Mouse (Mus musculus): ENCODE results near the gene Cdc123. TPM values are rescaled to one million over a fixed set of nuclear protein-coding genes. Genes with fewer than 3 reads are reported as not detected.
"Not testable (repeated sequence)": the region's sequence is repeated elsewhere in the genome, so short reads cannot be mapped to it uniquely, and the experiment has no call there.

The Cdc123 gene
- total RNA-seq, 2 experiments from 2014 or later, result 73.1 to 74.2 TPM

- intact Hi-C loops (cut with DNase I; ENCODE audit: low total_unique reads), result no loop called here
- no peak for DNase-seq
Measured at GRCm38 (mm10) chr2:5810036-5810718, 34.8 kb downstream of the Cdc123 start.

- intact Hi-C loops (cut with DNase I; ENCODE audit: low total_unique reads); DNase-seq: not testable (repeated sequence)
Measured at GRCm38 (mm10) chr2:5806201-5806600, 38.8 kb downstream of the Cdc123 start.

GRCm38 (mm10) chr2:5805228-5805627 lies 39.7 kb downstream of the Cdc123 start:
- intact Hi-C loops (cut with DNase I; ENCODE audit: low total_unique reads), result no loop called here

GRCm38 (mm10) chr2:5804440-5805045 lies 40.4 kb downstream of the Cdc123 start:
- intact Hi-C loops (cut with DNase I; ENCODE audit: low total_unique reads), result no loop called here
- no peak for DNase-seq

More at GRCm38 (mm10) chr2:5805228-5805627, 39.7 kb downstream of the Cdc123 start:
- no peak for DNase-seq

- no peak for DNase-seq
- intact Hi-C loops (cut with DNase I; ENCODE audit: low total_unique reads), result no loop called here
Measured at GRCm38 (mm10) chr2:5801927-5802590, 42.9 kb downstream of the Cdc123 start.

GRCm38 (mm10) chr2:5801182-5801640 lies 43.8 kb downstream of the Cdc123 start:
- intact Hi-C loops (cut with DNase I; ENCODE audit: low total_unique reads), result no loop called here
- no peak for DNase-seq

- DNase-seq, result no peak
- intact Hi-C loops (cut with DNase I; ENCODE audit: low total_unique reads), result no loop called here
Measured at GRCm38 (mm10) chr2:5797816-5798672, 46.9 kb downstream of the Cdc123 start.

GRCm38 (mm10) chr2:5793771-5794170 lies 51.2 kb downstream of the Cdc123 start:
- DNase-seq, result no peak
- intact Hi-C loops (cut with DNase I; ENCODE audit: low total_unique reads), result no loop called here

GRCm38 (mm10) chr2:5792056-5792455 lies 52.9 kb downstream of the Cdc123 start:
- no peak for DNase-seq
- intact Hi-C loops (cut with DNase I; ENCODE audit: low total_unique reads), result no loop called here

- intact Hi-C loops (cut with DNase I; ENCODE audit: low total_unique reads), result no loop called here
- no peak for DNase-seq
Measured at GRCm38 (mm10) chr2:5789625-5790160, 55.3 kb downstream of the Cdc123 start.

- intact Hi-C loops (cut with DNase I; ENCODE audit: low total_unique reads), result no loop called here
- no peak for DNase-seq
Measured at GRCm38 (mm10) chr2:5787391-5787790, 57.6 kb downstream of the Cdc123 start.

GRCm38 (mm10) chr2:5772464-5772863 lies 72.5 kb downstream of the Cdc123 start:
- no peak for DNase-seq
- intact Hi-C loops (cut with DNase I; ENCODE audit: low total_unique reads), result loop anchor here (5.0 kb wide), 1 partner anchor 320 kb away; no protein-coding TSS in a partner anchor

GRCm38 (mm10) chr2:5770708-5771241 lies 74.2 kb downstream of the Cdc123 start:
- DNase-seq, result peak; percentile 10
- intact Hi-C loops (cut with DNase I; ENCODE audit: low total_unique reads), result loop anchor here (5.0 kb wide), 1 partner anchor 318 kb away; no protein-coding TSS in a partner anchor

GRCm38 (mm10) chr2:5769630-5770029 lies 75.3 kb downstream of the Cdc123 start:
- no peak for DNase-seq
- intact Hi-C loops (cut with DNase I; ENCODE audit: low total_unique reads), result loop anchor here (5.0 kb wide), 1 partner anchor 317 kb away; no protein-coding TSS in a partner anchor

- intact Hi-C loops (cut with DNase I; ENCODE audit: low total_unique reads), result no loop called here
- no peak for DNase-seq
Measured at GRCm38 (mm10) chr2:5768946-5769345, 76.0 kb downstream of the Cdc123 start.

GRCm38 (mm10) chr2:5762031-5762430 lies 82.9 kb downstream of the Cdc123 start:
- DNase-seq, result no peak
- intact Hi-C loops (cut with DNase I; ENCODE audit: low total_unique reads), result no loop called here

GRCm38 (mm10) chr2:5760479-5761008 lies 84.4 kb downstream of the Cdc123 start:
- no peak for DNase-seq
- intact Hi-C loops (cut with DNase I; ENCODE audit: low total_unique reads), result no loop called here

- intact Hi-C loops (cut with DNase I; ENCODE audit: low total_unique reads), result no loop called here
- DNase-seq, result no peak
Measured at GRCm38 (mm10) chr2:5758569-5758968, 86.4 kb downstream of the Cdc123 start.

- intact Hi-C loops (cut with DNase I; ENCODE audit: low total_unique reads), result no loop called here
- DNase-seq, result no peak
Measured at GRCm38 (mm10) chr2:5750872-5751271, 94.1 kb downstream of the Cdc123 start.

Data from gastrocnemius, postnatal 14 days (tissue).